Mouse (Mus musculus) embryonic facial prominence, embryonic 11.5 days (tissue): ENCODE results near the gene Ldhb. TPM values are rescaled to one million over a fixed set of nuclear protein-coding genes. Genes with fewer than 3 reads are reported as not detected.

Source experiments
- ATAC-seq: fragments of 200-750 bp; cut with Nextera tagmentation; replicated peaks from 2 replicates; pipeline ENCODE4 v1.8.0; 2017; ENCODE audit warnings: low read depth; ENCODE audit not compliant: insufficient number of reproducible peaks, low FRiP score, low TSS enrichment
- DNase-seq: peaks from one replicate; pipeline ENCODE4 v3.0.0-alpha.2; 2015; ENCODE audit warnings: low spot score
- H3K27ac ChIP-seq: fragments of 300-500 bp; sonication (generic); replicated peaks from 2 replicates; pipeline ENCODE4 v1.5.1; 2014; ENCODE audit warnings: mild to moderate bottlenecking, low read depth, low read length, control low read depth
- H3K27me3 ChIP-seq: fragments of 300-500 bp; sonication (generic); 2 replicates; pipeline ENCODE4 v1.6.1; 2014; ENCODE audit warnings: mild to moderate bottlenecking, low read length, moderate library complexity, mixed read lengths; ENCODE audit not compliant: control insufficient read depth, insufficient read depth
- H3K36me3 ChIP-seq: fragments of 300-500 bp; sonication (generic); replicated peaks from 2 replicates; pipeline ENCODE4 v1.6.1; 2014; ENCODE audit warnings: low read depth, mild to moderate bottlenecking, low read length, moderate library complexity, mixed read lengths; ENCODE audit not compliant: control insufficient read depth, insufficient read depth
- H3K4me1 ChIP-seq: fragments of 300-500 bp; sonication (generic); 2 replicates; pipeline ENCODE4 v1.6.1; 2014; ENCODE audit warnings: low read length, mixed read lengths; ENCODE audit not compliant: control insufficient read depth, insufficient read depth
- H3K4me2 ChIP-seq: fragments of 300-500 bp; sonication (generic); 2 replicates; pipeline ENCODE4 v1.6.1; 2014; ENCODE audit warnings: low read depth, mild to moderate bottlenecking, control low read depth, low read length, moderate library complexity
- H3K4me3 ChIP-seq: fragments of 300-500 bp; sonication (generic); 2 replicates; pipeline ENCODE4 v1.5.1; 2014; ENCODE audit warnings: low read depth, low read length, control low read depth
- H3K9ac ChIP-seq: fragments of 300-500 bp; sonication (generic); replicated peaks from 2 replicates; pipeline ENCODE4 v1.6.1; 2014; ENCODE audit warnings: mild to moderate bottlenecking, control low read depth, low read length
- H3K9me3 ChIP-seq: fragments of 300-500 bp; sonication (generic); replicated peaks from 2 replicates; pipeline ENCODE4 v1.6.1; 2016; ENCODE audit warnings: mild to moderate bottlenecking, low read length, inconsistent platforms, mixed read lengths; ENCODE audit not compliant: control insufficient read depth
- WGBS: fragments of 180-500 bp; shearing (Covaris S2); extraction: QIAGEN DNeasy Blood & Tissue Kit; methylation state at CpG from one replicate; pipeline ENCODE4 v1.1.7; 2014; 5-methylcytosine and 5-hydroxymethylcytosine counted together
- polyA plus RNA-seq: library from polyadenylated mRNA; unstranded; fragments of >200 nt; fragmentation: Nextera tagmentation; extraction: Ambion mirVana; gene quantifications from 2 replicates; pipeline ENCODE4 v1.2.1, GENCODE M21; 2014

Ldhb gene
- polyA plus RNA-seq, 1 experiment from 2014 or later = 486 TPM

DNA sequence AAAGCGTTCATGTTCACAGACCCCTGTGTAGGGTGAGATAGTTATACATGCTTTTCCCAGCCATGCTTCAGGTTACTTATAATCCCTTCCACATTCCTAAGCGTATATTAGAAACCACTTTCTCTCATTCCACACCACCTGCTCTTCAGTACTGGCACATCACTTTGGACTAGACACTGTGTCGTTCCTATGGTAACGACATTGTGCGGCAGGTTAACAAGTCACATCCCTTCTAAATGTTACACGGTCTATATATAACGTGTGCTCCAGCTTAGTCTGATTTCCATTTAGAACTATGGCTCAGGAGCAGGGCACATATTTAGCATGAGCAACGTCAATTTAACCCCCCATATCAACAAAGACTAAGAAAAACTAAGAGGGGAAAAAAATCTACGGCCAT, 20.1 kb downstream of the Ldhb start:
- no peak overlapping the region for H3K27ac ChIP-seq
- no peak overlapping the region for H3K4me2 ChIP-seq
- peaks cover 4% of the 10 kb centered on the region for H3K36me3 ChIP-seq
- no peak overlapping the region for H3K9ac ChIP-seq
- ATAC-seq (no peak), DNase-seq (no peak)
- no peak overlapping the region for H3K4me3 ChIP-seq
- no peaks in the 10 kb centered on the region for H3K27me3 ChIP-seq
- H3K4me1 ChIP-seq = no peaks in the 10 kb centered on the region
- 88% methylated on average over 9 of the region's 9 CpGs for WGBS
- H3K9me3 ChIP-seq = no peaks in the 10 kb centered on the region

DNA sequence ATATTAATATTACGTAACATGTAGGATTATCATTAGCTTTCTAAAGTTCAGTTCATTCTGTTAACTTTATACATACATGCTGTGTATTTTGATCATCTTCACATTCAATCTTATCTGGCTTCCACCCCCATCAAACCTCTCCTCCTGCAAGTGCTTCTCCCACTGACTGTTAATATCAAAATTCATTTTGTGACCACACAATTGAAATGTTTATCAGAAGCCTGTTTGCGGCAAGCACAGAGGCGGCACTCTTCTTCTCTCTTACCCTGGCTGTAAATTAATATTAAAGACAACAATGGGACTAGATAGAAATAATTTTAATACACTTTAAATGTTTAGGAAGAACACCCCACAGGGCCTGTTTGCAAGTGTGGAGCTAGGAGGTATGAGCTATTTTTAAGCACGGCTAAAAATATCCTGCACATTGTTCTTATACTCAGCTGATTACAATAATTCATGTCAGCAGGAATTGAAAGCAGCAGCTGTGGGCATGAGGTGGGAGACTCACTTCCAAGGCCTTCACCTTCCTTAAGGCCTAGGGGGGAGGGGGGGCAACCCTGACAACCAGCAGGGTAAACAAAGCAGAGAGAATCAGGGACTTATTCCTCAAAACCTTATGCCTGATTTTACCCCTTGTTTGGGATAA, 22.2 kb downstream of the Ldhb start:
- no peak overlapping the region for H3K9ac ChIP-seq
- H3K9me3 ChIP-seq = no peaks in the 10 kb centered on the region
- no peak overlapping the region for H3K4me3 ChIP-seq
- H3K4me2 ChIP-seq = no peak overlapping the region
- peaks cover 2% of the 10 kb centered on the region for H3K36me3 ChIP-seq
- no peaks in the 10 kb centered on the region for H3K4me1 ChIP-seq
- no peaks in the 10 kb centered on the region for H3K27me3 ChIP-seq
- H3K27ac ChIP-seq = no peak overlapping the region
- DNase-seq (no peak), ATAC-seq (no peak)
- 91% methylated on average over 4 of the region's 4 CpGs for WGBS

DNA sequence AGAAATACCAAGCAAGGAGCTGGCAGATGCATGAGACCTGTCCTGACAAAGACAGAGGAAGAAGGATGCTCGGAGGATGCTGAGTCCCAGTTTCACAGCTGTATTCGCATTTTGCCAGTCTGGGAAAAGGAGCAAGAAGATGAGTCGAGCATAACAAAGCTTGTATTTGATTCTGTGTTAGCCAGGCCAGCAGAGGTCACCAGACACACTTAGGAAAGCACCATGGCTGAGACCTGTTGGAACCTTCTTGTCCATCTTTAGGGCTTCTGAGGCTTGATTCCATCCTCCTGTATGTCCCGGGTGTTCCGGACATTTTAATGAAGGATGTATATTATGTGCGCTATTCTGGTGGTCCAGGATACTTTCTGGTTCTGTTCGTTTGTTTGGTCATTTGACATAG, 30.5 kb downstream of the Ldhb start:
- DNase-seq = no peak
- no peak for ATAC-seq
- Histone ChIP-seq H3K27ac (no peak overlapping the region), H3K4me1 (no peaks in the 10 kb centered on the region), H3K27me3 (no peaks in the 10 kb centered on the region), H3K4me3 (no peak overlapping the region), H3K9ac (no peak overlapping the region), H3K4me2 (no peak overlapping the region), H3K36me3 (no peaks in the 10 kb centered on the region), H3K9me3 (no peaks in the 10 kb centered on the region)
- 75% methylated on average over 7 of the region's 7 CpGs for WGBS

DNA sequence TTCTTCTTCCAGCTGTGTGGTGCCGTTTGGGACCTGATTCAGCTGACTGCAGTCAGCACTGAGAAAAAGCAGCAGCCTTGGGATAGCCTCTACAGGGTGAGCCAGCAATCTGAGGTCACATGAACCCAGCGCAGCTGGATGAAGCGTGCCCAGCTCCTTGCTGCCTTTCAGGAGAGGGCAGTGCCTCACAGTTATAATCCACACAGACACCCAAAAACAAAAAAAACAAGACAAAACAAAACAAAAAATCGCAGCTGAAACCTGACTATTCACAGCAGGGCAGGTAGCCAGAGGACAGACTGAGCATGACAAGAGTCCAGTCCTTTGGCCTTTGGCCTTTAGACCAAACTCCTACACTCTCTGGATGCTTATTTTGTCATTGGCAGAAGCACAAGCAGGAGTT, 35.0 kb downstream of the Ldhb start, which contains the start of gene Gys2:
Gene Gys2 (minus strand): TSS at position 309 of the 403 bp plus-strand sequence.
- Histone ChIP-seq H3K36me3 (no peaks in the 10 kb centered on the region), H3K4me2 (no peak within 1 kb of the TSS), H3K27ac (no peak within 1 kb of the TSS), H3K9me3 (no peaks in the 10 kb centered on the region), H3K4me1 (no peaks in the 10 kb centered on the region), H3K27me3 (no peaks in the 10 kb centered on the region), H3K9ac (no peak within 1 kb of the TSS), H3K4me3 (no peak within 1 kb of the TSS)
- WGBS = 63% methylated on average over 4 of the region's 4 CpGs
- no peak for DNase-seq
- ATAC-seq = no peak

DNA sequence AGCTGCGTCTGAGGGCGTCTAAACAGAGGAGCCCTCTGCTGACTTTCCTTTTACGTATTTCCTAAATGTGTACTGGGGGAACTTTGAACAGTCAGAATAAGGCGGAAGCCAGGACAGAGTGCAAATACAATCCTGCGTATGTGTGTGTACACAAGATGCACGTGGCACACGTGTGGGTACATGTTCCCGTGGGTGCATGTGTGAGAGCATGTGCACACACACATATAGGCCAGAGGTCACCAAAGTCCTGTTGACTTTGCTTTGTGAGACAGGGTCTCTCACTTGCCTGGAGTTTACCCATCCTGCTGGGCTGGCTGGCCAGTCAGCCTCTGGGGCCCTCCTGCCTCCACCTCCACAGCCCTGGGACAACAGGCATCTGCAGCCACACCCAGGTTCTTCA, 36.6 kb downstream of the Ldhb start:
- no peaks in the 10 kb centered on the region for H3K4me1 ChIP-seq
- no peak overlapping the region for H3K4me3 ChIP-seq
- no peaks in the 10 kb centered on the region for H3K9me3 ChIP-seq
- WGBS = 86% methylated on average over 8 of the region's 8 CpGs
- ATAC-seq = no peak
- H3K4me2 ChIP-seq = no peak overlapping the region
- no peak overlapping the region for H3K27ac ChIP-seq
- DNase-seq = no peak
- H3K27me3 ChIP-seq = no peaks in the 10 kb centered on the region
- H3K9ac ChIP-seq = no peak overlapping the region
- no peaks in the 10 kb centered on the region for H3K36me3 ChIP-seq

DNA sequence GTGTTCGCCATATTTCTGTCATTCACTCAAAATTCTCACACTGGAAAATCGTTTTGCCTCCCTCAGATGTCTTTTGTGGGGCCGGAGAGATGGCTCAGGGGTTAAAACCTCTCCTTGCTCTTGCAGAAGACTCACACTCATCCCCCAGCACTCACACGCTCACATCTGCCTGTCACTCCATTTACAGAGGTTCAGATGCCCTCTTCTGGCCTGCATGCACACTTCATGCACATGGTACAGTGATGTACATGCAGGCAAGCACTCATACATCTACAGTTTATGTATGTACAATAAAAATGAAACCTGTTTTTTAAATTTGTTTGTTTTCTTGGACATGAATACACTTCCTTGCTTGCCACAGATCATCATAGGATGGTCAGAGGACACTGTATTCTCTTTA, 38.2 kb downstream of the Ldhb start:
- no peak overlapping the region for H3K27ac ChIP-seq
- H3K27me3 ChIP-seq = no peaks in the 10 kb centered on the region
- H3K4me2 ChIP-seq = no peak overlapping the region
- H3K9ac ChIP-seq = no peak overlapping the region
- ATAC-seq = no peak
- H3K4me1 ChIP-seq = no peaks in the 10 kb centered on the region
- DNase-seq = peak; percentile 13
- no peak overlapping the region for H3K4me3 ChIP-seq
- no peaks in the 10 kb centered on the region for H3K36me3 ChIP-seq
- WGBS = 53% methylated on average over 4 of the region's 4 CpGs
- no peaks in the 10 kb centered on the region for H3K9me3 ChIP-seq

DNA sequence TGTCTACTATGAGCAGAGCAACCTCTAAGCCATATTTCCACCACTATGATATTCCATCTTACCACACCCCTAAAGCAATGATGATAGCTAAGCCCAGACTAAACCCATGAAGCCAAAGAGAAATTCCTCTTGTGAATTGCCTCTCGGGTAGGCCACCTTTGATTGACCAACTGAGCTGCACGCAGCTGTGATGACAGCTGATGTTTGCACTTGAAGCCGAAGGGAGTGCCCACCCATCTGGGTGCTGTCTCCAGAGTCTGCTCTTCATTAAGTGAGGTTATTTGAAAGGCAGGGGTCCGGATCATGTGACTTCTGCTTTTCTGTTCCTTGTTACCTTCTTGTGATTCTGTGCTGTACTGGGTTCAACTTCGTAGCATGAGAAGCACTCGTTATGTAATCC, 45.6 kb downstream of the Ldhb start:
- Histone ChIP-seq H3K4me1 (no peaks in the 10 kb centered on the region), H3K4me2 (no peak overlapping the region), H3K9me3 (no peaks in the 10 kb centered on the region), H3K4me3 (no peak overlapping the region), H3K27me3 (no peaks in the 10 kb centered on the region), H3K9ac (no peak overlapping the region), H3K27ac (no peak overlapping the region), H3K36me3 (no peaks in the 10 kb centered on the region)
- ATAC-seq (no peak), DNase-seq (no peak)
- 60% methylated on average over 6 of the region's 6 CpGs for WGBS

DNA sequence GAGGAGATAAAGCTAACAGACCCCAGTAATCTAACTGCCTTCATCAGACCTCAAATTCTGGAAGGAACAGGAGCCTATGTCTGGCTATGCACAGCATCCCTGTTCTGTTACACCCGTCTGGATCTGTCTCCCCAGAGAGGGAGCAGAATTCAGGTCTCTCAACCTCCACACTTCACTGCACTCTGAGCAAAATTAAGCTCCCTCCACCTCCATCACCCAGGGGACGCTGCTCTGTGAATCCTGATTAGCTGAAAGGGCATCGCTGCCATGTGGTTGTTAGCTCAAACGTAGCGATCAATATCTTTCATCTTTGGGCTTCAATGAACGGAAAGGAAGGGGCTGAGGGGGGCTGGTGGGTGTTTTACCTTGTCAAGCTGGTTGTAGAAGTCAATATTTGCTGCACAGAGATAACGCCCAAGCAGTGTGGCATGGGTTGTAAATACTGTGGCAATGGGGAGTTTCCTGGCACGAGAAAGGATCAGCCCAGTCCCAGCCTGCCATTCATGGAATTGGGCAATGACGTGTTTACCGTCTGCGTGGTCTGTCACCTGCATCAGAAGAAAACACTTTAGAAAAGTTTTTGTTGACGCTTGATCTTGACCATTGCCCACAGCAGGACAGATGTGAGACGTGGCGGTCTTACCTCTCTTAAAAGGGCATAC, 48.6 kb downstream of the Ldhb start:
- no peaks in the 10 kb centered on the region for H3K36me3 ChIP-seq
- H3K4me3 ChIP-seq = no peak overlapping the region
- no peak overlapping the region for H3K4me2 ChIP-seq
- ATAC-seq (no peak), DNase-seq (no peak)
- no peaks in the 10 kb centered on the region for H3K27me3 ChIP-seq
- WGBS = 79% methylated on average over 14 of the region's 14 CpGs
- H3K27ac ChIP-seq = no peak overlapping the region
- H3K9ac ChIP-seq = no peak overlapping the region
- H3K4me1 ChIP-seq = no peaks in the 10 kb centered on the region
- no peaks in the 10 kb centered on the region for H3K9me3 ChIP-seq
